Mouse (Mus musculus): ENCODE measurements at regions not wholly inside any gene's neighbourhood (a gene's known extent, or its start where the extent isn't known, plus 50 kb on each side); places are given as distances from the start of the nearest gene placed in this dataset.

DNA sequence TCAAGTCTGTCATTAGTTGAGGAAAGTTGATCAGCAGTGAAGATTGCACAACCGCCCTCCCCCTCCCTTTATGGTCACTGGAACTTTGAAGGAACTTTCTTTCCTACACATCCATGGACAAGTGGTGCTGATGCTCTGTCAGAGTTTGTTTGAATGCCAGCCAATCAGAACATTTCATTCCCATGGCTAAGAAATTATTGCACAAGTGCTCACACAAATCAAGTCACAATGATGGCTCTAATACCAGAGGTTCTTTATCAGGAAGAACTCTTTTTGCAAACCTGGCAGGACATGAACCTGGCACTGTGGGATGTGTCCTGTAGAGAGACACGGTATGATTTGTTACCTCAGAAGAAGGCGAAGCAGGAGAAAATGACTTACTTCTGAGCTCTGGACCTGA, 54.3 kb upstream of the Spry2 start:
- no peak for DNase-seq (ENCODE audit: extremely low read depth, insufficient read length, low spot score)

DNA sequence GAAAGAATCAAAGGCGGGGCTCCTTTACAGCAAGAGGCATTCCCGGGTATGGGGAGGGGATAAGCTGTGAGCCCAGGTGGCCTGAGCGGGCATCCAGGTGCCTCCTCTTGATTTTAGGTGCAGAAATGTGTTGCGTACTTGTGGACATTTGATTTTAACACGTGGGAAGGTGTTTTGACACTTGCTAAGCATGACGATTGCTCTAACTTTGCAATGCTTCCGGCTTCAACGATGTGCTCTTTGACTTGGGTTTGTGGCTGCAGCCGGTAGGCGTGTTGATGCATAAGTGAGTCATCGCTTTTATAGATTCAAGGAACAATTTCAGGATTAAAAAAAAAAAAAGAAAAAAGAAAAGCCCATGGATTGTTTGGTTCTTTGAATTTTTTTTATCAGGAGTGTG, 58.5 kb upstream of the Spry2 start:
- no peak for DNase-seq (ENCODE audit: extremely low read depth, insufficient read length, low spot score)

DNA sequence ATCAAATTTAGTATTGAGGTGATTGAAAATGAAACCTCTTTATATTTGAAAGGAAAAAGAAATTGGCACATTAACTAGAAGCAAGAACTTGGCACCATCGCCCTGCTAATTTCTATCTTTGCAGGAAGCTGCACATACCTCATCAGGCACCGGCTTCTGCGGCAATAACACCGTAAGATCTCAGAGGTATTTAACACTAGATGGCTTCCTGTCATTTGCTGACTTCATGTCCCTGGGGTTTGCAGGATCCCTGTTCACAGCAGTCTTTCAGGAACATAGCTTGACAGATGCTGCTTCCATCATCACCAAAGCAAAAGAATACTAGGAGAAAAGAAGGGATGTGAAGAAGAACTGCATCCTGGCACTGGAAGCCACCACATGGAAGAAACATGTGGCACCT, 60.2 kb upstream of the Spry2 start:
- no peak for DNase-seq (ENCODE audit: extremely low read depth, insufficient read length, low spot score)

DNA sequence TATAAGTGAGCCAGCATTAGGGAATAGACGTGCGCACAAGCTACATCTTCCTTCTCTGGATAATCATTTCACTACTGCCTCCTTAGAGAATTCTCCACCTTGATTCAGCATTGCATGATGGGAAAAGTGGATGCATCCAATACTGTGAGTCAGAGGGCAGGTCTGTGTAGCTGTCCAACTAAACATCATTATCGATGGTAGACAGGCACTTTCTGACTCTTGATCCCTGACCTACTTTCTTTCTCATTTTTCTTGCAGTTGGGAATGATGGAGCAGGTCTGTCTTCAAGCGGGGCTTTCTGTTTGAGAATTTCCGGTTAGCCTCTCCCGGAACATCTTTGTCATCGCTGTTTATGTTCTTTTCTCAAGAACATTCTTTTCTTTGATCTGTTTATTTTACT, 61.4 kb upstream of the Spry2 start:
- DNase-seq (ENCODE audit: extremely low read depth, insufficient read length, low spot score), result no peak

DNA sequence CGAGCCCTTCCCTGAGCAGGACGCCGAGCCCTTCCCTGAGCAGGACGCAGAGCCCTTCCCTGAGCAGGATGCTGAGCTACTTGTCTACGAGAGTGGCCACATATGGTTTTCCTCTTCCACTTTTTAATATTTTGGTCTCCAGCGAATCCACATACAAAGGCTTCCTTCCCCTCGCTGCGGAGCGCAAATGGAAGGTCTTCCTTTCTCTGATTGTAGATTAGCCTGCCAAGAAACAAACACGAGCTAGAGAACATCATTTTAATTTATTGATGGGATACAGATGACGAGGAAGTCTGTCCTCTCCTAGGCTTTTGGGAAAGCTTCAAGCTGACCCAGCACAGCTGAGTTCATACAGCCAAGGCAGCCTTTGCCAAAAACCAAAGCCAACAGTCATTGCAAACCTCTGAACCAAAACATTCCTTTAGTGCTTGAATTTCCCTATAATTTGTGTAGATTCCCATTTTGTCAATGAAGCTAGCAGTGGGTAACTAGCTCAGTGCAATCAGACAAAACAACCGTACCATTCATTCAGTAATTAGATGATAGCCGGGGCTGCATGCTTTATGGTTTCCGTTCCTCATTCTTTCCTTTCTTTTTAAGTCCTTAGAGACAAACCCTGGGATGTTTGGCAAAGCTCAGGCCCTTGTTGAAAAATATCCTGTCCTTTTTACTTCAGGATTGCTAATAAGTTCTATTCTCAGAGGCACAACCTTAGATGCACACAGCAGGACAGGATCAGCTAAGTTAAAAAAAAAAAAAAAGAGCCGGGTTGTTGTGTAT, 83.1 kb upstream of the Spry2 start:
- DNase-seq (ENCODE audit: extremely low read depth, insufficient read length, low spot score), result no peak

DNA sequence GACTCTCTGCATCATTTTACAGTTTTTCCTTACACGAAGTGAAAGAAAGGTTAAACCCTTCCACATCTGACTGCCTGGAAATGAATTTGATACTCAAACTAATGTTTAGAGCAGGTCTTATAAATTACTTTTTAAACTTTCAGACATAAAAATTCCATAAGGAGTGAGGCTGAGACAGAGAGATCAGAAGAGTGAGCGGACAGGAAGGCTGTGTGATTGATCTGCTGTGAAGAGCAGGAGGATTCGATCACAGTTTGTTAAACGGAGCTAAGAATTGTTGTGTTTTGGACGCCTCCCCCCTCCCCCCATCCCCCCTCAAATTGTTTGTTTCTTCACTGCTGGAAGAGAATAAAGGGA, 83.7 kb upstream of the Spry2 start:
- DNase-seq (ENCODE audit: extremely low read depth, insufficient read length, low spot score), result no peak

DNA sequence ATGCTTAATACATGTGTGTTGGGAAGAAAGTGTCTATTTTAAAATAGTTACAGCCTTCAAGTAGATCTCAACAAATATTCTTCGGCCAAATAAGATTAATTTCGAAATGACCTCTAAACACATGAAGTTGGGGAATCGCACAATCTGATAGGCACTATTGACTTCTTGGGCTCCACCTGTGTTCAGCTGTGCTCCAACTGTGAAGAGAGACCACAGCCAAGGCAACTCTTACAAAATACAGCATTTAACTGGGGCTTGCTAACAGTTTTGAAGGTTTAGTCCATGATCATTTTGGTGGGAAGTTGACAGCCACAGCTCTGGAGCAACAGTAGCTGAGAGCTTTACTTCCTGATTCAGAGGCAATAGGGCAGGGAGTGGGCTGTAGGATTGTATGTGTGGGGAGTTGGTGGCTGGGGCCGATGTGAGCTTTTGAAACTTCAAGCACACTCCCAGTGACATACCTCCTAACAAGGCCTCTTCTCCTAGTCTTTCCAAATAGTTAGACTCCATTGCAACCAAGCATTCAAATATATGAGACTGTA, 90.8 kb upstream of the Spry2 start:
- DNase-seq (ENCODE audit: extremely low read depth, insufficient read length, low spot score), result no peak

DNA sequence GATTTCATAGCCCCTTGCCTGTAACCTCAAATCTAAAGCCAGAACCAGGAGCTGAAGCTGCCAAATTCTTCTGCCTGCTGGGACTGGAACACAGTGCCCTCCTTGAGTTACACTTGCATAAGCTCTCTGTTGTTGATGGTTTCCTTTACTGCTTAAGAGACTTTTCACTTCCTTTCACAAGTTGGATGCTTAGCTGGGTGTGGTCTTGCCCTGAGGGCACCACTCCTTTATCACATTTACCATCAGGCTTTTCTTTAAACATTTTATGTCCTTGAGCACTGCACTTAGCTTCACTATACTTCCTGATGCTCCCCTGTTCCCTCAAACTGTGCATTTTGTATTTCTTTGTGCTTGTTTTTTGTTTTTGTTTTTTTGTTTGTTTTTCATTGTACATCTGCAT, 92.1 kb upstream of the Spry2 start:
- no peak for DNase-seq (ENCODE audit: extremely low read depth, insufficient read length, low spot score)

DNA sequence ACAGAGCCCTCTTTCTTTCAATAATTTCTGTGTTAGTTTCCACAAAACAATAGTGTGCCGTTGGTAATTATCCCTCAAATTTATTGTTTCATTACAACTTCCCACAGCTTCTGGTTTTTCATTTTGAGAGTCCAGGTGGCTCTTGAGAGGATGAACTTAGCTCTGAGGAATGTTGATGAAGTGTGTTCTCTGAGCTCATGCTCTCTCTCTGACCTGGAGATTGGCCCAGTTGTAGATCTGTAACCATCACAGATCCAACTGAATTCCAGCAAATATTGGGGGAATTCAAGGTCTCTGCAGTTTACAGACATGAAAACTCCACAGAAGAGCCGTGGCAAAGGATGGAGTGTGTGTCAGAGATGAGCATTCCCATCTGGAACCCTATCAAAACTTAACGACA, 96.5 kb upstream of the Spry2 start:
- no peak for DNase-seq (ENCODE audit: extremely low read depth, insufficient read length, low spot score)

DNA sequence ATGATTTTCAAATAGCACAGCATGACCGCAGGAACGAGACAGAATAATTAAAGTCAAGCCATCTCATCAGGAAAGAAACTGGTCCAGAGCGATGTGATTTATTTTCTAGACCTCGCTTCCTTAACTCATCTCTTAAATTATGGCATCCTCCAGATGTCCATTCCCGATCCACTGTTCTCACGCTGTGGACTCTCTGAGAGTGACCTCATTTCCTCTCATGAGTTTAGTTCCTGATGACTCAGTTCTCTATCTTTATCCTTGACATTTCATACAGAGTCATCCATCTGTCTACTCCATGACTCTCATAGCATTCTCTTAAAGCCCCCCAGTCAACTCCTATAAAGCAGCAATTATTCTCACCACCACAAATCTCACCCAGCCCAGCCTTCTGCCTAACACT, 103.2 kb upstream of the Spry2 start:
- peak; percentile 1 for DNase-seq (ENCODE audit: extremely low read depth, insufficient read length, low spot score)

DNA sequence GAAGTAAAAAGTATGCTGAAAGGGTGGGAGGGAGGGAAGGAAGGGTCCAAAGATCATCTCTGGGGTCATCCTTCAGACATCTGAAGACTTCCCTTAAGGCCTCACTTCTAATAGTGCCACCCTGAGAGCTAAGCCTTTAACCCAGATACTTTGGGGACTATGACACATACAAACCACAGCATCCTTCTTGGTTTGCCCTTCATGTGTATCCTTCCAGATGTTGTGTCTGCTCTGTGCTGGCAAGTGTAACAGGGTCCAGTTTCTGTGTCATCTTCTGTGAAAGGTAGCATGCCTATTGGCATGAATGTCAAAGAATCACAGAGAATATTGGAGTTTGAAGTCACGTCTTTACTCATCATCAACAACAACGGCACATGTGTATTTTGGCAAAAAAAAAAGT, 98.2 kb upstream of the Trim52 start:
- no peak for DNase-seq (ENCODE audit: extremely low read depth, insufficient read length, low spot score)

DNA sequence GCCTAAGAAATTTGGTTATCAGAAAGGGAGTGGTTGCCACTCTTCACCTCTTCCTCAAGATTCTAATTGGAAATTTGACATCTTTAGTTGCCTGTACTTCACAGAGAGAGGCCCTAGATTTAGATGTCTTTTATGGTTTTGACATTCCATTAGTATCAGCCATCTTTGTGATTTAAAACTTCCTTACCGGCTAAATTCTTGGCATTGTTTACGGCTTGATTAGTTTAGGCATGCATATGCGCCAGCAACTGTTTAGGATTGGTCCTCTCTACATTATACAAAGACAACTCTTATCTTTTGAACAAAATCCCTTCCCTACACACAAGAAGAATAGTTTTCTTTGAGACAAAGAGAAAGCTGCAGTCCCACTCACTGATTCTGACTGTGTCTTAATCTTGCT, 97.0 kb upstream of the Trim52 start:
- DNase-seq (ENCODE audit: extremely low read depth, insufficient read length, low spot score), result no peak

DNA sequence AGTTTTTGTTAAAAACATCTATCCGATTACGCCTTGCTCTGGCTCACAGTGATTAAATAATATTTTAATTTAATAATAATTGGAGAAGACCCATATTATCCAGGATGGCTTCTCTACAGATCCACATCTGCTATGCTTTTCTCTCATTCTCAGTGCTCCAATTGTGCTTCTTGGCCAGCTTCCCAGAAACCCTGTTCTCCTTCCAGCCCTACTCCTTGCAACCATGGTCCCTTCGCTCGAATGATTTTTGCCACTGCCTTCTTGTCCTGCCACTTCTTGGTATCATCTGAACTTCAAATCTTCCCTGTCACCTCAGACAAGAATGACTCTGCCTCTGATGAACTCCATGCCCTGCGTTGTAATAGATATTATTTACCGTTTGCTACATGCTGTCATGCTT, 95.0 kb upstream of the Trim52 start:
- no peak for DNase-seq (ENCODE audit: extremely low read depth, insufficient read length, low spot score)

DNA sequence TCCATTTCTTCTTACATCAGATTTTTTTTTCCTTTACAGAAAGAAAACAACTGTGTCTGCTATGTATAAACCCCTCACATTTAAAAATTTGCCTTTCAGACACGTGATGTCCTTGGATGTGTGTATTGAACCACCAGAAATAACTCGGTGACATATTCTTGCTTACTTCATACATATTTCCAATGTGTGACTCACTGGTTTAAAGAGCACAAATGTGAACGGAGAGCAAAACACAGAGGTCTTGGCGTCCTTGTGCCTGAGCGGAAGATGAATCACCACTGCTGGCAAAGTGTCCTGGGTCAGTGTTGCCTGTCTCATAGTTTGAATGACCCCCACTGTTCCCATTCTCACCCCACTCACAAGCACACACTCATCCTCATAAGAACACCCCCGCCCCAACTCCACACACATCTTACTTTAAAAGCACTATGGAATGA, 94.0 kb upstream of the Trim52 start:
- peak; percentile 44 for DNase-seq (ENCODE audit: extremely low read depth, insufficient read length, low spot score)

DNA sequence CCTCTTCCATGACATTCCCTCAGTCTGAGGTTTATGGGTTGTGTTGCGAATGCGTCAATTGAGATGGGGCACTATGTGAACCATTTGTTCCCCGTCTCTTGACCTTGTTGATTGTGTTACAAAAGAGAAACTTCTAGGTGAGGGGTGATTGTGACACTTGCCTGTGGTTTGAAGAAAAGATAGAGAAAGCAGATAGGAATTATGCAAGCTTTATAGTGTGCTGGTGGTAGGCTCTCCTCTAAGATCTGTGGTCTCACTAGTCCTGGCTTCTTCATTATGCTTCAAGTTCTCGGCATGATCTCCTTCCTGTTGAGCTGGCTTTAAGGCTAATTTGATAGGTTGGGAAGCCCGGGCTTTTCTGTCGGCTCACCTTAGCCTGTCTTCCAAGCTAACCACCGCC, 83.2 kb upstream of the Trim52 start:
- DNase-seq (ENCODE audit: extremely low read depth, insufficient read length, low spot score), result no peak

DNA sequence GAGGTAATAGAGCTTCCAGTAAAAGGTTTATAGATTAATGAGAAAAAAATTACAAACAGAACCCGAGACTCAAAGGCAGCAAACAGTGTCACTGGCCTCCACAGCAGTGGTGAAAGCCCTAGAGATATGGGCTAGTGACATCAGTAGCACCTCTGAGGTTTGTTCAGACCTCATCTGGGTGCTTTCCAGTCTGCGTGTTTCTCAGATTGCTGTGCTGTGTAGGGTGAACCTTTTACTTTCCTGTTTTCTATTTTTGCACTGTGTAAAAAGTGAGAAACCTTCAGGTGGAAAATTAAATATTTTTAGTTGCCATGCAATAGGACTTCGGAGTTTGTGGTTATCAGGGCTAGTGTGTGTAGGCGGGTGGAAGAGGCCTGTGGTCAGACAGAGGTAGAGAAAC, 79.2 kb upstream of the Trim52 start:
- DNase-seq (ENCODE audit: extremely low read depth, insufficient read length, low spot score), result no peak

DNA sequence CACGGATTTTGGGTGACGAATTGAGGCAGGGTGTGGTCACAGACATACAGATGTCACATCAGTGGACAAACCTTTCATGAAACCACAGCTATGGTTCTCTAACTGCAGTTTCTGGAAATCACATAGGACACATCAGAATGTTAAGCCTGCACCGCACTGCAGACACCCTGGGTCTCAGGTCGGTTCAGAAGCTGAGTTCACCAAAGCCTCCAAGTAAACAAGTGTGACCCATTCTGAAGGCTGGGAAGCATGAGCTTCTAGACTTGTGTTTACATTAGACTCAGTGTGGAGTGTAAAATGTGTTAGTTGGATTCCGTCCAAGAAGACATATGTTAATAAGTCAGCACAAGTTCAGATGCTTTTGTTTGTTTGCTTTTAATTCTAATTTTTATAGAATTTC, 78.3 kb upstream of the Trim52 start:
- no peak for DNase-seq (ENCODE audit: extremely low read depth, insufficient read length, low spot score)

DNA sequence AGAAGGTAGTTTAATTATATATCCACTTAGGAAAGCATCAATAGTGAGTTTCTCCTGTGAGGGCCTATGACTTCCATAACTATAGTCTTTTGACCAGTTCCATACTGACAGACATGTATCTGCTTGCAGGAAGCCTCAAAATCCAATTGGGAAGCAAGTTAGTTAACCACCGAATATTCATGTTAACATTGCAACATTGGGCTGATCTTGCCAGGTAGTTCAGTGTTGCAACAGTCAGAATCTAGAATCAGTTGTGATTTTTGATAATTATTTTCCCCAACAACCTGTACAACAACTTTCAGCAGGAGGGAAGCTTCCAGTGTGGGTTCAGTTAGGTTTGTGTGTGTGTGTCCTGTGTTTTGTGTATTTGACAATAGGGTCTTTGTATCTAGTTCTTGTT, 74.9 kb upstream of the Trim52 start:
- DNase-seq (ENCODE audit: extremely low read depth, insufficient read length, low spot score), result no peak

DNA sequence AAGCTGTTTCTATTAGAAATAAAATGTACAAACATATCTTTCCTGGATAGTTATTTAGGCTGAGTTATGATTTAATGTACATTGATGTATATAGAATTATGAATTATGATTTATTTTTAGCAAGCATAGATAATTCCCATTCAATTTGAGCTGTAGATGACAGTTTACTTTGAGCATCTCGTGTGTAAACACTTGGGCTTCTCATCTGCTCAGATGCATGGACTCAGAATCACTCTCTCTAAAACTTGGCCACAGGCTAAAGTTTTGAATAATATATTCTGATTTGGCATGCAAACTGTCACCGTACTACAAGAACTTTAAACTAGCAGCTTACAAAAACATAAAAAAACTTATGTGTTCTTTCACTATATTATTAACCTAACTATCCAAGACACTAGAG, 72.2 kb upstream of the Trim52 start:
- no peak for DNase-seq (ENCODE audit: extremely low read depth, insufficient read length, low spot score)

DNA sequence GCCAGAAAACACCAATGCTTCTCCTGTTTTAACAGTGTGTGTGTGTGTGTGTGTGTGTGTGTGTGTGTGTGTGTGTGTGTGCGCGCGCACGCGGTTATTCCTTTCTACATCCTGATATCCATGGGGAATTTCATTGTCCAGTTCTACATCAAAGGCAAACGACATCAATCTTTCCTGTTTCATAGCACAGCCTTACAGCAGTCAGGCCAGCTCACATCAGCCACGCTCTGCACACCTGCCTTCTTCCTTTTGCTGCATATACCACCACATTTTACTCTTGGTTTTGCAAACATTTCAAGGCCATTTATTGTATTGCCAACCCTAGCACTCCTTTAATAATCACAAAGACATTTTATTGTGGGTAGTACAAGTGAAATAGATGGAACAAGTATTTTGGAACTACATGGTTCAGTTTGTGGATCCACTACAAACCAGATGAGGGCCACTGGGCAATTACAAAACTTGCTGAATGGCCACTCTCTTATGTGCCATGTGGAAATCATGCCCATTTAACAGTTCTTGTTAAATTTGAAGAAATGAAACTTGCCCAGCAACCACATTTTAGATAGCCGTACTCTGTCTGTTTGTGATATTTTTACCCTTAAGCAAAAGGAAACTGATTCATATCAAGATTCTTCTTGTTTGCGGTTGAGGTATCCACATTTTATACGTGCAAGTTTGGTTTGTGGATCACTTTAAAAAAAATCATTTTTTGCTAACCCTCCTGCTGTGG, 70.9 kb upstream of the Trim52 start:
- no peak for DNase-seq (ENCODE audit: extremely low read depth, insufficient read length, low spot score)

DNA sequence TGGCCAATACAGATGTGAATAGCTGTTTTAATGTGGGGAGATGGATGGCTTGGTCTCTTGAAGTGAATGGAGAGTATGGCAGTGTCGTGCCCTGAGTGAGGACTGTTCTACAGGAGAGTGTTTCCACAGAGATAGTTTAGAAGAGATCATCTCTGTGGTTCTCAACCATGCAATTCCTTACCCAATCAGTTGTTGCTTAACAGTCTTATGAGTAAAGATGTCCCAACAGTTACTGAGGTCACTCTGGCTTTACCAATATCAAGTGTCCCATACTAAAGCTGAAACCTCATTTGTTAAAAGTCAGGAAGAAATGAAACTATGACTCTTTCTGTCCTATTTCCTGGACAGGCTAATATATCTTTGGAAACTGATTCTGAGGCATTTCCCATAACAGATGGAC, 61.7 kb upstream of the Trim52 start:
- DNase-seq (ENCODE audit: extremely low read depth, insufficient read length, low spot score), result no peak

DNA sequence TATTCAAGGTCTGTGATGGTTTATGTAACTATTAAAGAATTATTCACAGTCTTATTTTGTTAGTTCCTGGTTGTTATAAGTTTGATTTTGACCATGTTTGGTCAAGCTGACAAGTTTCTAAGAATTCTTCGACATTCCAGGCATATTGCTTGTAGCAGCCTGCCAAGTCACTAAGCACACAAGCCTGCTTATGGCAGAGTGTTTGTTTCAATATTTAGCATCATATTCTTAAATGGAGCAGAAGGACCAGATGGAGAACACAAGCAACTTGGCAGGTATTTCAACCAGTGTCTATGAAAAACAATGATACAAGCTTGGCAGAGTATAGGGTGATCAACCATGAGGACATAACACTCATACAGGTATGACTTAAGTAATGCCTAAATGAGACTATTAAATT, 55.8 kb upstream of the Trim52 start:
- DNase-seq (ENCODE audit: extremely low read depth, insufficient read length, low spot score), result no peak
